Mouse (Mus musculus) intestine, embryonic 14.5 days (tissue): ENCODE results near the gene Gm10717. TPM values are rescaled to one million over a fixed set of nuclear protein-coding genes. Genes with fewer than 3 reads are reported as not detected.
"Not testable (repeated sequence)": the region's sequence is repeated elsewhere in the genome, so short reads cannot be mapped to it uniquely, and the experiment has no call there.

Experiments
- ATAC-seq: fragments of 200-750 bp; cut with Nextera tagmentation; replicated peaks from 2 replicates; pipeline ENCODE4 v1.8.0; 2017; ENCODE audit warnings: low read depth, moderate number of reproducible peaks, moderate TSS enrichment, moderate library complexity; ENCODE audit not compliant: low FRiP score, low TSS enrichment
- DNase-seq: peaks from one replicate; pipeline ENCODE4 v3.0.0-alpha.2; 2018; ENCODE audit warnings: low spot score
- H3K27ac ChIP-seq: fragments of 300-500 bp; sonication (generic); 2 replicates; pipeline ENCODE4 v1.5.1; 2014; ENCODE audit warnings: low read depth, mild to moderate bottlenecking, control low read depth
- H3K27me3 ChIP-seq: fragments of 300-500 bp; sonication (generic); replicated peaks from 2 replicates; pipeline ENCODE4 v1.6.1; 2014; ENCODE audit warnings: low read length, control low read depth; ENCODE audit not compliant: control insufficient read depth, insufficient read depth
- H3K36me3 ChIP-seq: fragments of 300-500 bp; sonication (generic); 2 replicates; pipeline ENCODE4 v1.6.1; 2014; ENCODE audit warnings: low read length, control low read depth; ENCODE audit not compliant: control insufficient read depth, insufficient read depth
- H3K4me1 ChIP-seq: fragments of 300-500 bp; sonication (generic); replicated peaks from 2 replicates; pipeline ENCODE4 v1.6.1; 2014; ENCODE audit warnings: low read length, control low read depth, mixed read lengths; ENCODE audit not compliant: control insufficient read depth, insufficient read depth
- H3K4me2 ChIP-seq: fragments of 300-500 bp; sonication (generic); 2 replicates; pipeline ENCODE4 v1.6.1; 2014; ENCODE audit warnings: low read length
- H3K4me3 ChIP-seq: fragments of 300-500 bp; sonication (generic); 2 replicates; pipeline ENCODE4 v1.5.1; 2014; ENCODE audit warnings: low read depth, low read length, control low read depth, mixed read lengths
- H3K9ac ChIP-seq: fragments of 300-500 bp; sonication (generic); 2 replicates; pipeline ENCODE4 v1.6.1; 2014; ENCODE audit warnings: mild to moderate bottlenecking, low read length
- H3K9me3 ChIP-seq: fragments of 300-500 bp; sonication (generic); 2 replicates; pipeline ENCODE4 v1.6.1; 2016; ENCODE audit warnings: low read length, control low read depth; ENCODE audit not compliant: control insufficient read depth
- WGBS: fragments of 180-500 bp; shearing (Covaris S2); extraction: QIAGEN DNeasy Blood & Tissue Kit; methylation state at CpG from one replicate; pipeline ENCODE4 v1.1.7; 2014; 5-methylcytosine and 5-hydroxymethylcytosine counted together
- polyA plus RNA-seq: library from polyadenylated mRNA; unstranded; fragments of >200 nt; fragmentation: Nextera tagmentation; extraction: Ambion mirVana; gene quantifications from 2 replicates; pipeline ENCODE4 v1.2.1, GENCODE M21; 2014

Gm10717 gene
- polyA plus RNA-seq, 1 experiment from 2014 or later, result not detected

- H3K4me1 ChIP-seq, ATAC-seq, H3K9me3 ChIP-seq, DNase-seq, H3K36me3 ChIP-seq, H3K4me2 ChIP-seq, H3K27me3 ChIP-seq, H3K4me3 ChIP-seq, H3K27ac ChIP-seq, H3K9ac ChIP-seq: not testable (repeated sequence)
- WGBS, result no CpG with 5 or more reads among the region's 5 CpGs
Measured at GRCm38 (mm10) chr9:3009331-3009730, 15.9 kb upstream of the Gm10717 start.

- 75% methylated on average over 2 of the region's 7 CpGs for WGBS
- H3K27me3 ChIP-seq, H3K27ac ChIP-seq, H3K36me3 ChIP-seq, H3K4me1 ChIP-seq, H3K9ac ChIP-seq, H3K4me2 ChIP-seq, ATAC-seq, H3K4me3 ChIP-seq, H3K9me3 ChIP-seq, DNase-seq: not testable (repeated sequence)
Measured at GRCm38 (mm10) chr9:3012054-3012621, 13.1 kb upstream of the Gm10717 start.

GRCm38 (mm10) chr9:3012733-3013279 lies 12.4 kb upstream of the Gm10717 start, which contains the start of gene Gm10721:
Gene Gm10721, plus strand, starts transcription at chr9:3013140.
- H3K4me2 ChIP-seq, H3K9me3 ChIP-seq, H3K27ac ChIP-seq, H3K27me3 ChIP-seq, H3K4me1 ChIP-seq, H3K9ac ChIP-seq, H3K36me3 ChIP-seq, DNase-seq, H3K4me3 ChIP-seq: not testable (repeated sequence)
- WGBS, result no CpG with 5 or more reads among the region's 11 CpGs
- peak; percentile 65; the same call in 1 of the 2 replicates for ATAC-seq

- not testable (repeated sequence) for ATAC-seq, H3K4me3 ChIP-seq, H3K4me1 ChIP-seq, H3K4me2 ChIP-seq, H3K27me3 ChIP-seq, H3K9me3 ChIP-seq, DNase-seq, H3K27ac ChIP-seq, H3K9ac ChIP-seq, H3K36me3 ChIP-seq
- WGBS, result 59% methylated on average over 4 of the region's 9 CpGs
Measured at GRCm38 (mm10) chr9:3015354-3015753, 9.9 kb upstream of the Gm10717 start, which contains the start of gene Gm10720. Gene Gm10720, plus strand, starts transcription at chr9:3015654.

- H3K9ac ChIP-seq, H3K4me3 ChIP-seq, H3K4me2 ChIP-seq, H3K27me3 ChIP-seq, H3K4me1 ChIP-seq, DNase-seq, ATAC-seq, H3K27ac ChIP-seq, H3K36me3 ChIP-seq, H3K9me3 ChIP-seq: not testable (repeated sequence)
- 74% methylated on average over 4 of the region's 6 CpGs for WGBS
Measured at GRCm38 (mm10) chr9:3015896-3016295, 9.3 kb upstream of the Gm10717 start.

- not testable (repeated sequence) for H3K4me1 ChIP-seq, ATAC-seq, DNase-seq, H3K9ac ChIP-seq, H3K36me3 ChIP-seq, H3K27ac ChIP-seq, H3K4me2 ChIP-seq, H3K4me3 ChIP-seq, H3K9me3 ChIP-seq, H3K27me3 ChIP-seq
- WGBS, result no CpG with 5 or more reads among the region's 9 CpGs
Measured at GRCm38 (mm10) chr9:3017108-3017507, 8.1 kb upstream of the Gm10717 start, which contains the start of gene Gm10719. Gene Gm10719, plus strand, starts transcription at chr9:3017408.

GRCm38 (mm10) chr9:3018944-3019343 lies 6.3 kb upstream of the Gm10717 start:
- not testable (repeated sequence) for H3K4me3 ChIP-seq, ATAC-seq, H3K27ac ChIP-seq, H3K9me3 ChIP-seq, H3K4me1 ChIP-seq, H3K27me3 ChIP-seq, DNase-seq, H3K4me2 ChIP-seq, H3K36me3 ChIP-seq, H3K9ac ChIP-seq
- 70% methylated on average over 9 of the region's 9 CpGs for WGBS

- H3K36me3 ChIP-seq, H3K27ac ChIP-seq, H3K27me3 ChIP-seq, H3K9ac ChIP-seq, H3K4me1 ChIP-seq, DNase-seq, H3K9me3 ChIP-seq, H3K4me3 ChIP-seq, H3K4me2 ChIP-seq: not testable (repeated sequence)
- WGBS, result 80% methylated on average over 11 of the region's 19 CpGs
- 0 out of 2 replicates have a peak, but pooled peaks have one; percentile 65 for ATAC-seq
Measured at GRCm38 (mm10) chr9:3019835-3020727, 5.1 kb upstream of the Gm10717 start.
